Mouse (Mus musculus) lung, embryonic 14.5 days (tissue): ENCODE data around the gene Cers6. TPM values are rescaled to one million over a fixed set of nuclear protein-coding genes. Genes with fewer than 3 reads are reported as not detected.

ENCODE experiments used
- ATAC-seq: fragments of 200-750 bp; cut with Nextera tagmentation; 2 replicates; pipeline ENCODE4 v1.8.0; 2017; ENCODE audit warnings: mild to moderate bottlenecking, moderate TSS enrichment, moderate library complexity; ENCODE audit not compliant: insufficient read depth
- DNase-seq: peaks from one replicate; pipeline ENCODE4 v3.0.0-alpha.2; 2015
- H3K27ac ChIP-seq: fragments of 300-500 bp; sonication (generic); 2 replicates; pipeline ENCODE4 v1.5.1; 2014; ENCODE audit warnings: low read depth, mild to moderate bottlenecking, moderate library complexity
- H3K27me3 ChIP-seq: fragments of 300-500 bp; sonication (generic); 2 replicates; pipeline ENCODE4 v1.6.1; 2014; ENCODE audit warnings: low read length, control low read depth; ENCODE audit not compliant: insufficient read depth
- H3K36me3 ChIP-seq: fragments of 300-500 bp; sonication (generic); 2 replicates; pipeline ENCODE4 v1.6.1; 2014; ENCODE audit warnings: control low read depth; ENCODE audit not compliant: insufficient read depth
- H3K4me1 ChIP-seq: fragments of 300-500 bp; sonication (generic); 2 replicates; pipeline ENCODE4 v1.6.1; 2014; ENCODE audit warnings: antibody characterized with exemption, control low read depth; ENCODE audit not compliant: insufficient read depth
- H3K4me2 ChIP-seq: fragments of 300-500 bp; sonication (generic); 2 replicates; pipeline ENCODE4 v1.6.1; 2014; ENCODE audit warnings: mild to moderate bottlenecking
- H3K4me3 ChIP-seq: fragments of 300-500 bp; sonication (generic); 2 replicates; pipeline ENCODE4 v1.5.1; 2014; ENCODE audit warnings: low read depth, low read length
- H3K9ac ChIP-seq: fragments of 300-500 bp; sonication (generic); 2 replicates; pipeline ENCODE4 v1.6.1; 2014
- H3K9me3 ChIP-seq: fragments of 300-500 bp; sonication (generic); 2 replicates; pipeline ENCODE4 v1.6.1; 2016; ENCODE audit warnings: low read depth, low read length, control low read depth
- CTCF ChIP-seq: IDR thresholded peaks from 2 replicates; pipeline ENCODE4 v1.5.1; 2016; ENCODE audit warnings: antibody characterized with exemption, low read depth
- WGBS: fragments of 180-500 bp; shearing (Covaris S2); extraction: QIAGEN DNeasy Blood & Tissue Kit; methylation state at CpG from one replicate; pipeline ENCODE4 v1.1.7; 2014; 5-methylcytosine and 5-hydroxymethylcytosine counted together
- polyA plus RNA-seq: library from polyadenylated mRNA; unstranded; fragments of >200 nt; fragmentation: Nextera tagmentation; extraction: Ambion mirVana; gene quantifications from 2 replicates; pipeline ENCODE4 v1.2.1, GENCODE M21; 2014

The Cers6 gene
- polyA plus RNA-seq, 1 experiment from 2014 or later: 26.2 TPM

DNA sequence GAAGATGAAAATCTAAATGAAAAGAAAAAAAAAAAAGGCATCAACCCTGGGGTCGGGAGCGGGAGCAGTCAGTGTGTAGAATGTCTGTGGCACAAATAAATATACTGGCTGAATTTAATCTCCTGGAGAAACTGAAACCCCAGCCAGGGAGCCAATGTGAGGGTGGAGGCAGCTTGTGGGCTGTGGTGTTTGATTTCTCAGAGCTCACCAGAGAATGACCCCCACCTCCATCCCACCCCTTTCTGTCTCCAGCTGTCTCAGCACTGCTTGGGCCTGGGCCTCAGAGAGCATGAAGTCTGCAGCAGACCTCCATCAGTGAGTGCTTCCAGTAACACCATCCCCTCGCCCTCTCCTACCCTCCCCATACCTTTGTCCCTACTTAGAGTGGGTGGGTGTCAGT, 294.6 kb downstream of the Cers6 start:
- Histone ChIP-seq H3K4me1 (no peaks in the 10 kb centered on the region), H3K9ac (no peak overlapping the region), H3K4me3 (no peak overlapping the region), H3K36me3 (no peaks in the 10 kb centered on the region), H3K27me3 (no peaks in the 10 kb centered on the region), H3K9me3 (no peaks in the 10 kb centered on the region), H3K27ac (no peak overlapping the region), H3K4me2 (no peak overlapping the region)
- no peak for TF ChIP-seq CTCF
- peak; percentile 21 for DNase-seq
- ATAC-seq: peak; percentile 78; the same call in 1 of the 2 replicates
- WGBS: 48% methylated on average over 3 of the region's 3 CpGs

DNA sequence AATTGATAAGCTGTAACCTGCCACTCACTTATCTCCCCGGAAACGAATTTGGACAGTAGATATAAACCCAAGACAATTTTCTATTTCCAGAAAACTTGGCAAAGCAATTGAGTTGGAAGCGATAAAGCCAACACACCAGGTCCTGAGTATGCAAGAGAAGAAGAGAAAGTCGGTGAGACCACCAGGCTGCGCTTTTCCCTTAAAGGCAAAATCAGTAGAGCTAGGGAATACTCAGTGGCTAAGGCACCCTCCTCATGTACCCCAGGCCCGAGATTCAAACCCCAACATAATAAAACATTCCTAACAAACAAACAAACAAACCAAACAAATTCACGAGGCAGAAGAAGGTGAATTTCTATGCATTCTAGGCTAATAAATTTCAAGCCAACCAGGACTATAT, 295.0 kb downstream of the Cers6 start:
- DNase-seq: no peak
- Histone ChIP-seq H3K9me3 (no peaks in the 10 kb centered on the region), H3K36me3 (no peaks in the 10 kb centered on the region), H3K9ac (no peak overlapping the region), H3K4me3 (no peak overlapping the region), H3K27ac (no peak overlapping the region), H3K4me1 (no peaks in the 10 kb centered on the region), H3K27me3 (no peaks in the 10 kb centered on the region), H3K4me2 (no peak overlapping the region)
- TF ChIP-seq CTCF: no peak
- WGBS: 47% methylated on average over 7 of the region's 7 CpGs
- ATAC-seq: peak; percentile 35; the same call in 1 of the 2 replicates

GRCm38 (mm10) chr2:69158907-69159306, 297.7 kb downstream of the Cers6 start:
- Histone ChIP-seq H3K9me3 (no peaks in the 10 kb centered on the region), H3K4me3 (no peak overlapping the region), H3K36me3 (no peaks in the 10 kb centered on the region), H3K4me1 (no peaks in the 10 kb centered on the region), H3K27ac (no peak overlapping the region), H3K4me2 (no peak overlapping the region), H3K27me3 (no peaks in the 10 kb centered on the region), H3K9ac (no peak overlapping the region)
- no peak for TF ChIP-seq CTCF
- ATAC-seq: no peak
- DNase-seq: no peak

Other genes with a start within 250 kb of the Cers6 start
- gene 4932414N04Rik, start 205.0 kb upstream of the Cers6 start, polyA plus RNA-seq: not detected in 2 replicates